Mouse (Mus musculus): ENCODE results near the gene Noxa1. TPM values are rescaled to one million over a fixed set of nuclear protein-coding genes. Genes with fewer than 3 reads are reported as not detected.

Noxa1 gene
- total RNA-seq, 2 experiments from 2014 or later, result not detected

GRCm38 (mm10) chr2:25053101-25053500 lies 41.8 kb downstream of the Noxa1 start:
- no peak for ATAC-seq (replicated peaks; ENCODE audit: low FRiP score, poor library complexity, severe bottlenecking)

- no peak for ATAC-seq (replicated peaks; ENCODE audit: low FRiP score, poor library complexity, severe bottlenecking)
These were observed 43.5 kb downstream of the Noxa1 start for GRCm38 (mm10) chr2:25051450-25051849.

- ATAC-seq (replicated peaks; ENCODE audit: low FRiP score, poor library complexity, severe bottlenecking), result no peak
These were observed 44.0 kb downstream of the Noxa1 start for GRCm38 (mm10) chr2:25050921-25051320.

- no peak for ATAC-seq (replicated peaks; ENCODE audit: low FRiP score, poor library complexity, severe bottlenecking)
These were observed 54.9 kb downstream of the Noxa1 start for GRCm38 (mm10) chr2:25040089-25040488.

Other genes starting within 250 kb of the Noxa1 start
- 13.8 and 36.0 TPM in 2 replicates for gene Ehmt1, start 175.5 kb downstream of the Noxa1 start, total RNA-seq (2015; ENCODE audit: low replicate concordance)
- gene Ehmt1, start 175.5 kb downstream of the Noxa1 start, total RNA-seq (2017; ENCODE audit: low replicate concordance), result 60.5 and 74.0 TPM in 2 replicates
- gene Arrdc1, start 159.9 kb downstream of the Noxa1 start, total RNA-seq (2015; ENCODE audit: low replicate concordance), result 6.3 and 9.0 TPM in 2 replicates
- 7.7 and 8.4 TPM in 2 replicates for gene Arrdc1, start 159.9 kb downstream of the Noxa1 start, total RNA-seq (2017; ENCODE audit: low replicate concordance)
- gene Zmynd19, start 145.4 kb downstream of the Noxa1 start, total RNA-seq (2015; ENCODE audit: low replicate concordance), result 3.2 and 4.6 TPM in 2 replicates
- gene Zmynd19, start 145.4 kb downstream of the Noxa1 start, total RNA-seq (2017; ENCODE audit: low replicate concordance), result 6.6 and 13.7 TPM in 2 replicates
- gene Dph7, start 132.7 kb downstream of the Noxa1 start, total RNA-seq (2015; ENCODE audit: low replicate concordance), result 6.5 and 16.3 TPM in 2 replicates
- 2.8 and 6.1 TPM in 2 replicates for gene Dph7, start 132.7 kb downstream of the Noxa1 start, total RNA-seq (2017; ENCODE audit: low replicate concordance)
- gene Mrpl41, start 120.1 kb downstream of the Noxa1 start, total RNA-seq (2015; ENCODE audit: low replicate concordance), result 31.9 and 38.6 TPM in 2 replicates
- 37.8 and 40.9 TPM in 2 replicates for gene Mrpl41, start 120.1 kb downstream of the Noxa1 start, total RNA-seq (2017; ENCODE audit: low replicate concordance)
- gene Pnpla7, start 119.1 kb downstream of the Noxa1 start, total RNA-seq (2015; ENCODE audit: low replicate concordance), result 37.3 and 37.8 TPM in 2 replicates
- 30.0 and 37.0 TPM in 2 replicates for gene Pnpla7, start 119.1 kb downstream of the Noxa1 start, total RNA-seq (2017; ENCODE audit: low replicate concordance)
- gene Nsmf, start 40.8 kb downstream of the Noxa1 start, total RNA-seq (2015; ENCODE audit: low replicate concordance), result 1.8 and 2.5 TPM in 2 replicates
- gene Nsmf, start 40.8 kb downstream of the Noxa1 start, total RNA-seq (2017; ENCODE audit: low replicate concordance), result 2.1 and 3.9 TPM in 2 replicates
- gene Entpd8, start 14.8 kb downstream of the Noxa1 start, total RNA-seq (2015; ENCODE audit: low replicate concordance), result not detected in 2 replicates
- gene Entpd8, start 14.8 kb downstream of the Noxa1 start, total RNA-seq (2017; ENCODE audit: low replicate concordance), result not detected in 2 replicates
- gene Nrarp, start 85.6 kb upstream of the Noxa1 start, total RNA-seq (2015; ENCODE audit: low replicate concordance), result 0.42 TPM in 1 of 2 replicates, not detected in the other
- 0.64 and 3.0 TPM in 2 replicates for gene Nrarp, start 85.6 kb upstream of the Noxa1 start, total RNA-seq (2017; ENCODE audit: low replicate concordance)
- gene Tor4a, start 101.7 kb upstream of the Noxa1 start, total RNA-seq (2015; ENCODE audit: low replicate concordance), result 2.9 and 5.4 TPM in 2 replicates
- 0.30 and 2.2 TPM in 2 replicates for gene Tor4a, start 101.7 kb upstream of the Noxa1 start, total RNA-seq (2017; ENCODE audit: low replicate concordance)
- 13.0 and 34.4 TPM in 2 replicates for gene Nelfb, start 116.3 kb upstream of the Noxa1 start, total RNA-seq (2015; ENCODE audit: low replicate concordance)
- 15.2 and 29.9 TPM in 2 replicates for gene Nelfb, start 116.3 kb upstream of the Noxa1 start, total RNA-seq (2017; ENCODE audit: low replicate concordance)
- not detected in 2 replicates for gene Stpg3, start 119.5 kb upstream of the Noxa1 start, total RNA-seq (2015; ENCODE audit: low replicate concordance)
- not detected in 2 replicates for gene Stpg3, start 119.5 kb upstream of the Noxa1 start, total RNA-seq (2017; ENCODE audit: low replicate concordance)
- gene Fam166a, start 123.6 kb upstream of the Noxa1 start, total RNA-seq (2015; ENCODE audit: low replicate concordance), result not detected in 2 replicates
- gene Fam166a, start 123.6 kb upstream of the Noxa1 start, total RNA-seq (2017; ENCODE audit: low replicate concordance), result not detected in 2 replicates
- gene Tubb4b, start 129.6 kb upstream of the Noxa1 start, total RNA-seq (2015; ENCODE audit: low replicate concordance), result 940 and 950 TPM in 2 replicates
- 826 and 920 TPM in 2 replicates for gene Tubb4b, start 129.6 kb upstream of the Noxa1 start, total RNA-seq (2017; ENCODE audit: low replicate concordance)
- gene Slc34a3, start 139.2 kb upstream of the Noxa1 start, total RNA-seq (2015; ENCODE audit: low replicate concordance), result not detected in 2 replicates
- gene Slc34a3, start 139.2 kb upstream of the Noxa1 start, total RNA-seq (2017; ENCODE audit: low replicate concordance), result not detected in 2 replicates
- not detected in 2 replicates for gene Rnf224, start 141.6 kb upstream of the Noxa1 start, total RNA-seq (2015; ENCODE audit: low replicate concordance)
- gene Rnf224, start 141.6 kb upstream of the Noxa1 start, total RNA-seq (2017; ENCODE audit: low replicate concordance), result not detected in 2 replicates
- not detected in 2 replicates for gene Rnf208, start 147.1 kb upstream of the Noxa1 start, total RNA-seq (2015; ENCODE audit: low replicate concordance)
- gene Rnf208, start 147.1 kb upstream of the Noxa1 start, total RNA-seq (2017; ENCODE audit: low replicate concordance), result not detected in 2 replicates
- gene Cysrt1, start 147.3 kb upstream of the Noxa1 start, total RNA-seq (2015; ENCODE audit: low replicate concordance), result not detected in 2 replicates
- gene Cysrt1, start 147.3 kb upstream of the Noxa1 start, total RNA-seq (2017; ENCODE audit: low replicate concordance), result not detected in 2 replicates
- 4.0 and 4.6 TPM in 2 replicates for gene AL732309.1, start 151.7 kb upstream of the Noxa1 start, total RNA-seq (2015; ENCODE audit: low replicate concordance)
- gene AL732309.1, start 151.7 kb upstream of the Noxa1 start, total RNA-seq (2017; ENCODE audit: low replicate concordance), result not detected in 2 replicates
- gene Tmem203, start 160.3 kb upstream of the Noxa1 start, total RNA-seq (2015; ENCODE audit: low replicate concordance), result 11.9 and 18.9 TPM in 2 replicates
- 1.8 and 8.5 TPM in 2 replicates for gene Tmem203, start 160.3 kb upstream of the Noxa1 start, total RNA-seq (2017; ENCODE audit: low replicate concordance)
- gene Tprn, start 167.5 kb upstream of the Noxa1 start, total RNA-seq (2015; ENCODE audit: low replicate concordance), result 1.1 TPM in 1 of 2 replicates, not detected in the other
- gene Tprn, start 167.5 kb upstream of the Noxa1 start, total RNA-seq (2017; ENCODE audit: low replicate concordance), result 1.0 and 2.2 TPM in 2 replicates
- gene Ssna1, start 177.3 kb upstream of the Noxa1 start, total RNA-seq (2015; ENCODE audit: low replicate concordance), result 114 and 128 TPM in 2 replicates
- 46.2 and 81.0 TPM in 2 replicates for gene Ssna1, start 177.3 kb upstream of the Noxa1 start, total RNA-seq (2017; ENCODE audit: low replicate concordance)
- 34.6 and 55.8 TPM in 2 replicates for gene Anapc2, start 177.3 kb upstream of the Noxa1 start, total RNA-seq (2015; ENCODE audit: low replicate concordance)
- gene Anapc2, start 177.3 kb upstream of the Noxa1 start, total RNA-seq (2017; ENCODE audit: low replicate concordance), result 29.7 and 40.0 TPM in 2 replicates
- not detected in 2 replicates for gene Tmem210, start 193.0 kb upstream of the Noxa1 start, total RNA-seq (2015; ENCODE audit: low replicate concordance)
- gene Tmem210, start 193.0 kb upstream of the Noxa1 start, total RNA-seq (2017; ENCODE audit: low replicate concordance), result not detected in 2 replicates
- not detected in 2 replicates for gene Lrrc26, start 194.8 kb upstream of the Noxa1 start, total RNA-seq (2015; ENCODE audit: low replicate concordance)
- gene Lrrc26, start 194.8 kb upstream of the Noxa1 start, total RNA-seq (2017; ENCODE audit: low replicate concordance), result not detected in 2 replicates
- gene Grin1, start 224.0 kb upstream of the Noxa1 start, total RNA-seq (2015; ENCODE audit: low replicate concordance), result not detected in 2 replicates
- not detected in 2 replicates for gene Grin1, start 224.0 kb upstream of the Noxa1 start, total RNA-seq (2017; ENCODE audit: low replicate concordance)
- 20.9 and 40.2 TPM in 2 replicates for gene Man1b1, start 237.2 kb upstream of the Noxa1 start, total RNA-seq (2015; ENCODE audit: low replicate concordance)
- gene Man1b1, start 237.2 kb upstream of the Noxa1 start, total RNA-seq (2017; ENCODE audit: low replicate concordance), result 34.1 and 51.6 TPM in 2 replicates

Data from erythroid progenitor cell, adult 5-6 weeks (primary cell).